Mouse (Mus musculus) heart, postnatal 14 days (tissue): ENCODE results near the gene Trim80. TPM values are rescaled to one million over a fixed set of nuclear protein-coding genes. Genes with fewer than 3 reads are reported as not detected.
"Not testable (repeated sequence)": the region's sequence is repeated elsewhere in the genome, so short reads cannot be mapped to it uniquely, and the experiment has no call there.

ENCODE experiments used
- DNase-seq, 2 experiments: peaks; one replicate each; pipeline ENCODE4 v3.0.0; 2021 to 2022
- intact Hi-C: fragments of 180-260 bp; cut with DNase I; formaldehyde crosslinking; loops from one replicate; pipeline ENCODE4 v1.15.1; 2025
- total RNA-seq, 2 experiments: library from RNA; stranded (reverse); gene quantifications; 2 replicates each; pipeline ENCODE4 v1.2.3; 2021

The Trim80 gene
- total RNA-seq, 2 experiments from 2014 or later = 0.29 TPM; not detected in 1

GRCm38 (mm10) chr11:115456182-115456581 lies 15.8 kb downstream of the Trim80 start:
- DNase-seq = no peak
- intact Hi-C loops = no loop called here

- intact Hi-C loops = no loop called here
- DNase-seq = no peak
These were observed 17.1 kb downstream of the Trim80 start for GRCm38 (mm10) chr11:115457405-115457804.

- intact Hi-C loops = no loop called here
- DNase-seq = no peak
These were observed 20.6 kb downstream of the Trim80 start for GRCm38 (mm10) chr11:115460976-115461375.

GRCm38 (mm10) chr11:115461846-115462242 lies 21.5 kb downstream of the Trim80 start:
- intact Hi-C loops = no loop called here

GRCm38 (mm10) chr11:115462243-115462891 lies 22.0 kb downstream of the Trim80 start, which contains the start of gene Slc16a5:
Gene Slc16a5, plus strand, starts transcription at chr11:115462474.
- intact Hi-C loops = no loop called here
- DNase-seq = no peak

More at GRCm38 (mm10) chr11:115461846-115462242, 21.5 kb downstream of the Trim80 start:
- DNase-seq = no peak

GRCm38 (mm10) chr11:115463397-115463796 lies 23.1 kb downstream of the Trim80 start:
- intact Hi-C loops = no loop called here
- no peak for DNase-seq

GRCm38 (mm10) chr11:115464851-115465250 lies 24.5 kb downstream of the Trim80 start:
- intact Hi-C loops = no loop called here
- DNase-seq = no peak

GRCm38 (mm10) chr11:115467217-115467618 lies 26.9 kb downstream of the Trim80 start:
- intact Hi-C loops = no loop called here
- no peak for DNase-seq

GRCm38 (mm10) chr11:115472183-115472582 lies 31.8 kb downstream of the Trim80 start:
- intact Hi-C loops = loop anchor here (2.0 kb wide), 1 partner anchor 43 kb away; no protein-coding TSS in a partner anchor
- DNase-seq = no peak

GRCm38 (mm10) chr11:115473626-115474275 lies 33.4 kb downstream of the Trim80 start:
- peak; percentile 89 to 95 for DNase-seq
- intact Hi-C loops = loop anchor here (1.0 to 2.0 kb wide), 2 partner anchors 45 to 115 kb away; no protein-coding TSS in a partner anchor

GRCm38 (mm10) chr11:115475025-115475757 lies 34.8 kb downstream of the Trim80 start, which contains the start of gene Armc7:
Gene Armc7, plus strand, starts transcription at chr11:115475667.
- intact Hi-C loops = no loop called here

GRCm38 (mm10) chr11:115475758-115476237 lies 35.5 kb downstream of the Trim80 start:
- DNase-seq = no peak
- intact Hi-C loops = no loop called here

More at GRCm38 (mm10) chr11:115475025-115475757, 34.8 kb downstream of the Trim80 start, which contains the start of gene Armc7:
- peak; percentile 94 to 97 for DNase-seq

- DNase-seq, intact Hi-C loops: not testable (repeated sequence)
These were observed 36.3 kb downstream of the Trim80 start for GRCm38 (mm10) chr11:115476630-115477029.

GRCm38 (mm10) chr11:115477388-115477787 lies 37.0 kb downstream of the Trim80 start:
- intact Hi-C loops, DNase-seq: not testable (repeated sequence)

- DNase-seq = no peak
These were observed 38.1 kb downstream of the Trim80 start for GRCm38 (mm10) chr11:115478296-115478938.

GRCm38 (mm10) chr11:115481553-115482259 lies 41.4 kb downstream of the Trim80 start:
- intact Hi-C loops = loop anchor here (5.0 kb wide), 2 partner anchors 121 to 226 kb away; partner anchors contain the start of genes Gga3, Grb2 and Mrps7

More at GRCm38 (mm10) chr11:115478296-115478938, 38.1 kb downstream of the Trim80 start:
- intact Hi-C loops = no loop called here

GRCm38 (mm10) chr11:115483278-115483677 lies 42.9 kb downstream of the Trim80 start:
- DNase-seq = no peak
- intact Hi-C loops = loop anchor here (5.0 kb wide), 2 partner anchors 119 to 224 kb away; partner anchors contain the start of genes Gga3, Grb2 and Mrps7

More at GRCm38 (mm10) chr11:115481553-115482259, 41.4 kb downstream of the Trim80 start:
- DNase-seq = no peak

- intact Hi-C loops = loop anchor here (5.0 kb wide), 2 partner anchors 119 to 224 kb away; partner anchors contain the start of genes Gga3, Grb2 and Mrps7
- DNase-seq = peak; percentile 80 to 86
These were observed 43.4 kb downstream of the Trim80 start for GRCm38 (mm10) chr11:115483726-115484125.

GRCm38 (mm10) chr11:115485155-115485554 lies 44.8 kb downstream of the Trim80 start:
- DNase-seq = no peak
- intact Hi-C loops = no loop called here
